Mouse (Mus musculus) G1E (cell line): Measurements from ENCODE around the gene Ankrd31. TPM values are rescaled to one million over a fixed set of nuclear protein-coding genes. Genes with fewer than 3 reads are reported as not detected.

Experiments
- ATAC-seq: 2 replicates; pipeline ENCODE4 v1.8.0; 2016; ENCODE audit warnings: mild to moderate bottlenecking; ENCODE audit not compliant: insufficient number of reproducible peaks, poor library complexity, low FRiP score, severe bottlenecking; ENCODE audit errors: extremely low read depth
- DNase-seq: peaks from one replicate; pipeline ENCODE4 v3.0.0; 2012; ENCODE audit warnings: low spot score
- H3K27me3 ChIP-seq: 2 replicates; pipeline ENCODE4 v1.6.1; 2012; ENCODE audit warnings: mild to moderate bottlenecking, low read length, inconsistent platforms; ENCODE audit not compliant: insufficient read depth
- H3K36me3 ChIP-seq: replicated peaks from 2 replicates; pipeline ENCODE3; 2012; ENCODE audit warnings: mild to moderate bottlenecking, inconsistent platforms
- H3K4me1 ChIP-seq: 2 replicates; pipeline ENCODE4 v1.6.1; 2012; ENCODE audit warnings: low read depth, low read length, inconsistent platforms, mixed read lengths; ENCODE audit not compliant: insufficient read depth
- H3K4me3 ChIP-seq: 2 replicates; pipeline ENCODE4 v1.5.1; 2012; ENCODE audit warnings: low read depth, mild to moderate bottlenecking, inconsistent platforms, low read length, moderate library complexity, mixed read lengths
- H3K9me3 ChIP-seq: replicated peaks from 2 replicates; pipeline ENCODE4 v1.6.1; 2012; ENCODE audit warnings: inconsistent platforms
- CTCF ChIP-seq: IDR thresholded peaks from 2 replicates; pipeline ENCODE4 v1.5.1; 2012; ENCODE audit warnings: low read depth, low read length, inconsistent platforms, mixed read lengths
- GATA1 ChIP-seq: IDR thresholded peaks from 2 replicates; pipeline ENCODE4 v1.6.1; 2012; ENCODE audit warnings: borderline replicate concordance, low read length, inconsistent platforms, mixed read lengths
- GATA2 ChIP-seq: IDR thresholded peaks from 2 replicates; pipeline ENCODE4 v1.6.1; 2012; ENCODE audit warnings: low read depth, low read length, inconsistent platforms, borderline replicate concordance
- POLR2AphosphoS5 ChIP-seq: IDR thresholded peaks from 2 replicates; pipeline ENCODE4 v1.6.1; 2012; ENCODE audit warnings: low read depth, low read length, inconsistent platforms; ENCODE audit not compliant: insufficient replicate concordance
- TAL1 ChIP-seq: conservative IDR thresholded peaks from 2 replicates; pipeline ENCODE4 v1.6.1; 2012; ENCODE audit warnings: low read depth, low read length, inconsistent platforms, mixed read lengths
- polyA plus RNA-seq: library from polyadenylated mRNA; stranded (reverse); fragments of >175 nt; gene quantifications from 2 replicates; pipeline ENCODE4 v1.2.3, GENCODE M21; 2012
- total RNA-seq, 2 experiments: library from RNA; stranded (forward) in 1 of 2; stranded (reverse) in 1 of 2; fragments of 200-1000 nt in 1 of 2; fragments of >200 nt in 1 of 2; fragmentation: Nextera tagmentation in 1 of 2; gene quantifications; 2 replicates each; pipeline ENCODE4 v1.2.3; 2014 to 2017

Gene Ankrd31
- total and polyA plus RNA-seq, 3 experiments, result 0.05 TPM; not detected in 2

DNA sequence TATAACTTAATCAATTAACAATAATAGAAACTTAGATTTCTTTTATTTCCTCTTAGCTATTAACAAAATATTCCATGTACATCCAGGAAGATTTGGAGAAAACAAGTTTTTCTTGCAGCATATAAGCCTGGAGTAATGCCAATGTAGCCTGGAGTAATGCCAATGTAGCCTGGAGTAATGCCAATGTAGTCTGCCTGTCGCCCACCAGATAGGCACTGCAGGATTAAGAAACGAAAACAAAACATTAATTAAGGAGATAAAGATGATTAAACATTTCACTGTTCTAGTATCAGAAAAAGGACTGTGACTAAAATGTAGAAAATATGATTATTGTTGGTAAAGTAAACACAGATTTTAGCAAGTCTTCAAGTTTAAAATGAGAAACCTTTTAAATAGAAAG lies 49.4 kb downstream of the Ankrd31 start:
- no peak for DNase-seq

DNA sequence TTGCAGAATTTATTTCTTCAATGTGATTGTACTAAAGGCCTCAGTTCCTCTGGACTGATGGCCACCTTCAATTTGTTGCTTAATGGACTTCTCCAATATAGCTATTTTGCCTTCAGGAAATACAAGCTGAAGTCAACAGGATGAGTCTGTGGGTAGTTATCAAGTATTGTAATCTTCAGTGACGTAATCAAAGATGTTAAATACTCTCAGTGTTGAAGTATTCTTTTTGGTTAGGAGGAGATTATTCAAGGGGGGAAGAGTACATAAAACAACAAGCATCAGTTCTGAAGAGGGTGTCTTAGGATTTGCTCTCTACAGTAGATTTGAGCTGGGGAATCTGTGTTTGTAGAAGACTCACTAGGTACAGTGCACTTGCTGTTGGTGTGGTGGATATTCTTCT lies 101.7 kb downstream of the Ankrd31 start:
- DNase-seq (no peak), ATAC-seq (no peak)
- TF ChIP-seq TAL1 (no peak), CTCF (no peak), GATA2 (no peak), POLR2AphosphoS5 (no peak), GATA1 (no peak)
- H3K4me1 ChIP-seq, result no peaks in the 10 kb centered on the region
- no peak overlapping the region for H3K4me3 ChIP-seq
- H3K27me3 ChIP-seq, result peaks cover 13% of the 10 kb centered on the region; the same call in 1 of the 2 replicates
- H3K36me3 ChIP-seq, result no peaks in the 10 kb centered on the region
- no peaks in the 10 kb centered on the region for H3K9me3 ChIP-seq

More for the DNA sequence above, 49.4 kb downstream of the Ankrd31 start:
- Histone ChIP-seq H3K9me3 (no peaks in the 10 kb centered on the region), H3K27me3 (peaks cover 7% of the 10 kb centered on the region), H3K4me1 (no peaks in the 10 kb centered on the region), H3K4me3 (no peak overlapping the region), H3K36me3 (no peaks in the 10 kb centered on the region)
- TF ChIP-seq CTCF (no peak), GATA1 (no peak), POLR2AphosphoS5 (no peak), GATA2 (no peak), TAL1 (no peak)
- ATAC-seq, result no peak

DNA sequence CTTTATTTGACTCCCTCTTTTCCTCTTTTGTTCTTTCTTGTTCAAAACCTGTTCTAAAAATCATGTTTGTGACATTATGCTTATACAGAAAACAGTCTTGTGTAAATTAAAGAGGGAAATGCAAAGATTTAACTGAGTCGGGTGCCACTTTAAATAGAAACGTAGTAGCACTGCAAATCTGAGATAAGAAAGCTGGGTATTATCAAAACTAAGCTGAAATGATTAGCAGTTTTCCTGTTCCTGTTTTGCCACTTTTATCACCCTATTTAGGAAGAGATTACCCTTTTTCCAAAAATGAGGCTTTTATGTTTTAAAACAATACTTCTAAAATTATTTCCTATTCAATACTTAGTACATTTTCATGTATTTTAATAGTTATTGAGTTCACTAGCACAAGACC lies 104.1 kb downstream of the Ankrd31 start:
- no peaks in the 10 kb centered on the region for H3K36me3 ChIP-seq
- DNase-seq, result no peak

DNA sequence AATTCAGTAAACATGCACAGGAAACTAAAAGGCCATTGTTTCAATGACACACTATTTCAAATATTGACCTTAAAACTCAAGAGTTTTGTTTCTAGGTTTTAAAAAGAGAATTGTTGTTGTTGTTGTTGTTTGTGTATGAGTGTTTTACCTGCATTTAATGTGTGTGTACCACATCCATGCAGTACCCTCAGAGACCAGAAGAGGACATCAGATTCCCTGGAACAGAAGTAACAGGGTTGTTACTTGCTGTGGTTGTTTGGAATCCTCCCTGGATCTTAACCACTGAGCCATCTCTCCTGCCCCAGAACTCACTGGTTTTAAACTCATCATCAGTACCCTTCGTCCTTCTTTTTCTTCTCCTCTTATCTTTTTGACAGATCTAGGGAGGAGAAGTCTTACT lies 105.2 kb downstream of the Ankrd31 start:
- ATAC-seq, result no peak
- H3K36me3 ChIP-seq, result no peaks in the 10 kb centered on the region
- H3K4me1 ChIP-seq, result no peaks in the 10 kb centered on the region
- H3K9me3 ChIP-seq, result no peaks in the 10 kb centered on the region
- H3K4me3 ChIP-seq, result no peak overlapping the region
- no peak for TF ChIP-seq GATA1
- TF ChIP-seq POLR2AphosphoS5, result no peak
- TF ChIP-seq CTCF, result 0 out of 2 replicates have a peak, but pooled peaks have one; percentile 18
- H3K27me3 ChIP-seq, result peaks cover 10% of the 10 kb centered on the region; the same call in 1 of the 2 replicates
- DNase-seq, result no peak

More for the DNA sequence above, 104.1 kb downstream of the Ankrd31 start:
- H3K27me3 ChIP-seq, result peaks cover 10% of the 10 kb centered on the region; the same call in 1 of the 2 replicates
- TF ChIP-seq POLR2AphosphoS5 (no peak), CTCF (no peak), GATA1 (no peak), TAL1 (no peak), GATA2 (no peak)
- no peak overlapping the region for H3K4me3 ChIP-seq
- H3K9me3 ChIP-seq, result no peaks in the 10 kb centered on the region
- H3K4me1 ChIP-seq, result no peaks in the 10 kb centered on the region
- no peak; the same call in 1 of the 2 replicates for ATAC-seq

DNA sequence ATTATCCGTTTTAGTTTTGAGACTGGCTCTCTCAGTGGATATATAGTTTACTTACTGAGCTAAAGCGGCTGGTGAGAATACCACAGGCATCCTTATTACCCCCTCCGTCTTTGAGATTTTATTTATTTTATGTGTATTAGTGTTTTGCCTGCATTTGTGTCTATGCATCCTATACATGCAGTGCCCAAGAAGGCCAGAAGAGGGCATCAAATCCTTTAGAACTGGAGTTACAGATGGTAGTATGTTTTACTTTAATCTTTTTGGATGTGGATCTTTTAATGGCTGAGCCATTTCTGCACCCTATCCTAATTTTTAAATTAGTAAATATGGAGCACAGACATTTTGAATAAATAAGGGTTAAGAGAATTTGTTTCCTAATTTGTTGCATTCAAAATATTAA lies 107.1 kb downstream of the Ankrd31 start:
- Histone ChIP-seq H3K4me3 (no peak overlapping the region), H3K27me3 (peaks cover 6% of the 10 kb centered on the region; the same call in 1 of the 2 replicates), H3K36me3 (no peaks in the 10 kb centered on the region), H3K9me3 (no peaks in the 10 kb centered on the region), H3K4me1 (no peaks in the 10 kb centered on the region)
- DNase-seq (no peak), ATAC-seq (no peak)
- TF ChIP-seq GATA1, result no peak
- TF ChIP-seq POLR2AphosphoS5, result no peak
- no peak for TF ChIP-seq GATA2
- no peak for TF ChIP-seq TAL1
- no peak for TF ChIP-seq CTCF

DNA sequence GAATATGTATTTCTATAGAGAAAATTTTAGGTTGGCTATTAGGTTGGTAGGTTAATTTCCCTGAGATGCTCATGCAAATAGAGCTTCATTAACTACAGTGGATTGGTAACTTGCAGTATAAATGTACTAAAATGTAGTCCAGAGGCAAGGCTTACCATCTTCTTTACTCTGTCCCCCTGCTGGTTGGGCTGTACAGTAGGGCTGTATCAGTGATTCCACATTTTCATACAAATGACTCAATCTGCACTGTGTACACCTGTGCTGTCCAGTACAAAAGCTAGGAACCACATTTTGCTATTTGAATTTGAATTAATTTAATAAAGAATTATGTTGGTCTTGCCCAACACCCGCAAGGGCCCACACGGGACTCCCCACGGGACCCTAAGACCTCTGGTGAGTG lies 111.1 kb downstream of the Ankrd31 start:
- H3K27me3 ChIP-seq, result 0 out of 2 replicates have a peak, but pooled peaks cover 3% of the 10 kb centered on the region
- H3K36me3 ChIP-seq, result no peaks in the 10 kb centered on the region
- DNase-seq, result no peak
- no peaks in the 10 kb centered on the region for H3K4me1 ChIP-seq
- H3K4me3 ChIP-seq, result no peak overlapping the region
- ATAC-seq, result no peak
- TF ChIP-seq GATA2 (no peak), POLR2AphosphoS5 (no peak), GATA1 (no peak), TAL1 (no peak), CTCF (no peak)
- no peaks in the 10 kb centered on the region for H3K9me3 ChIP-seq

DNA sequence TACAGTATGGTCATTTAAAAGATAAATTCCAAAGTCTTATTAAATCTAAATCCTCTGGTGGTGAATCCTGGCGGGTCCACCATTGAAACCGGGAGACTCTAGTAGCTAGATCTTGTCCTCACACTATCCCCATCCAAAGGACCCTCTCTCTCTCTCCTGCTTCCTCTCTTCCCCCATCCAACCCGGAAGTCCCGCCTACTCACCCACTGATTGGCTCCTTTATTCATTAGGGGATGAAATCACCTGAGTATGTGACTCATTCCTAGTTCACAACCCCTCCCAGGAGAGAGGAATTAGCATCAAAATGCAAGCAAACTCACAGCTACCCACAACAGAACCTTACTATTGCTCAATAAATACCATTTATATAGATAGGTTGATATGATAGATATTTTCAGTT lies 122.7 kb downstream of the Ankrd31 start:
- H3K36me3 ChIP-seq, result no peaks in the 10 kb centered on the region
- no peaks in the 10 kb centered on the region for H3K4me1 ChIP-seq
- ATAC-seq (no peak), DNase-seq (no peak)
- no peak overlapping the region for H3K4me3 ChIP-seq
- no peaks in the 10 kb centered on the region for H3K9me3 ChIP-seq
- H3K27me3 ChIP-seq, result no peaks in the 10 kb centered on the region
- TF ChIP-seq GATA1, result no peak
- TF ChIP-seq TAL1, result no peak
- TF ChIP-seq GATA2, result no peak
- TF ChIP-seq POLR2AphosphoS5, result no peak
- TF ChIP-seq CTCF, result no peak
